Mouse (Mus musculus) activated CD4-positive, CD25-positive, alpha-beta regulatory T cell, adult 4 months (primary cell): Measurements from ENCODE around the gene Med20. TPM values are rescaled to one million over a fixed set of nuclear protein-coding genes. Genes with fewer than 3 reads are reported as not detected.
"Not testable (repeated sequence)": the region's sequence is repeated elsewhere in the genome, so short reads cannot be mapped to it uniquely, and the experiment has no call there.

Experiments
- ATAC-seq: one replicate; pipeline ENCODE4 v1.8.0; 2017
- polyA plus RNA-seq, 2 experiments: library from polyadenylated mRNA; unstranded; fragments of 100-300 nt; shearing (Covaris generic); gene quantifications; one replicate each; pipeline ENCODE4 v1.2.1; 2017

Gene Med20
- polyA plus RNA-seq, 2 experiments from 2014 or later = 23.6 to 30.0 TPM

GRCm38 (mm10) chr17:47628851-47629676 lies 17.7 kb downstream of the Med20 start:
- ATAC-seq = peak; percentile 90

GRCm38 (mm10) chr17:47629717-47630677 lies 18.6 kb downstream of the Med20 start:
- ATAC-seq = peak; percentile 22

GRCm38 (mm10) chr17:47630678-47631065 lies 19.3 kb downstream of the Med20 start, which contains the start of gene Usp49:
Usp49 (plus strand) TSS chr17:47630690.
- no peak for ATAC-seq

GRCm38 (mm10) chr17:47632181-47632840 lies 20.9 kb downstream of the Med20 start:
- no peak for ATAC-seq

GRCm38 (mm10) chr17:47633999-47634770 lies 22.8 kb downstream of the Med20 start:
- ATAC-seq = no peak

GRCm38 (mm10) chr17:47642992-47643391 lies 31.6 kb downstream of the Med20 start:
- no peak for ATAC-seq

- ATAC-seq = peak; percentile 57
These were observed 35.3 kb downstream of the Med20 start for GRCm38 (mm10) chr17:47646683-47647082.

- no peak for ATAC-seq
These were observed 37.6 kb downstream of the Med20 start for GRCm38 (mm10) chr17:47648966-47649365.

GRCm38 (mm10) chr17:47651953-47652352 lies 40.6 kb downstream of the Med20 start:
- ATAC-seq = no peak

GRCm38 (mm10) chr17:47654346-47654745 lies 43.0 kb downstream of the Med20 start:
- not testable (repeated sequence) for ATAC-seq

GRCm38 (mm10) chr17:47655697-47656096 lies 44.3 kb downstream of the Med20 start:
- ATAC-seq = no peak

GRCm38 (mm10) chr17:47657901-47658300 lies 46.5 kb downstream of the Med20 start:
- ATAC-seq = no peak

- no peak for ATAC-seq
These were observed 47.4 kb downstream of the Med20 start for GRCm38 (mm10) chr17:47658741-47659243.

- ATAC-seq = no peak
These were observed 51.8 kb downstream of the Med20 start for GRCm38 (mm10) chr17:47663009-47663713.

GRCm38 (mm10) chr17:47664474-47664873 lies 53.1 kb downstream of the Med20 start:
- no peak for ATAC-seq

GRCm38 (mm10) chr17:47669166-47669565 lies 57.8 kb downstream of the Med20 start:
- no peak for ATAC-seq

GRCm38 (mm10) chr17:47671988-47672310 lies 60.6 kb downstream of the Med20 start:
- ATAC-seq = no peak

- no peak for ATAC-seq
These were observed 61.1 kb downstream of the Med20 start for GRCm38 (mm10) chr17:47672311-47673111.
